Mouse (Mus musculus): ENCODE results near the gene Kdm1a. TPM values are rescaled to one million over a fixed set of nuclear protein-coding genes. Genes with fewer than 3 reads are reported as not detected.
A peak's percentile ranks its signal among the peaks of the same experiment; 100 is the strongest.

The Kdm1a gene
- total and polyA plus RNA-seq, 2 experiments from 2014 or later: 47.7 to 147 TPM

DNA sequence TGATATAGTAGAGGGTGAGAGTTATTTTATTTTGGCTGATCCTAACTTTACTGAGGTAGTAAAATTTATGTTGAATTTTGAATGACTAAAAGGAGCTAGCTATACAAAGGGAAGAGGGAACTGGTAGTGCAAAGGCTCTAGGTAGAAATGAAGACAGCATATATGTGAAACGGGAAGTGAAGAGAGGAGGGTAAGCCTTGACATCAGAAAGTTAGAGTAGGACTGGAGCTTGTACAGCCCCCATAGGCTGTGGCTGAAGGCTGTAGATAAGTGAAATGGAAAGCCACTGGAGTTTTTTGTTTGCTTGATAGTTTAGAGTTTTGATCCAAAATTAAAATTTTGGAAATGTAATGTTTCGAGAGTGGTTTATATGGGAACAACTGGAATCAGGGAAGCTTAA lies 83.9 kb downstream of the Kdm1a start:
- no peak for TF ChIP-seq CTCF (IDR thresholded peaks at IDR 0.05)
- Histone ChIP-seq H3K4me2 (ENCODE audit: low read depth, low read length, poor library complexity, severe bottlenecking) (no peak overlapping the region), H3K27me3 (ENCODE audit: insufficient read depth, low read length) (no peaks in the 10 kb centered on the region), H3K4me3 (ENCODE audit: low read depth, low read length) (no peak overlapping the region), H3K4me1 (ENCODE audit: insufficient read depth, low read length) (no peaks in the 10 kb centered on the region), H3K9ac (replicated peaks; ENCODE audit: low read length, poor library complexity, severe bottlenecking) (no peak overlapping the region), H3K36me3 (ENCODE audit: insufficient read depth, low read length) (no peaks in the 10 kb centered on the region), H3K9me3 (ENCODE audit: low read length) (no peaks in the 10 kb centered on the region), H3K27ac (ENCODE audit: low read depth, low read length) (no peak overlapping the region)
- DNase-seq (ENCODE audit: low spot score): no peak
- 89% methylated on average over 2 of the region's 2 CpGs for WGBS
- no peak for ATAC-seq (ENCODE audit: low FRiP score)

DNA sequence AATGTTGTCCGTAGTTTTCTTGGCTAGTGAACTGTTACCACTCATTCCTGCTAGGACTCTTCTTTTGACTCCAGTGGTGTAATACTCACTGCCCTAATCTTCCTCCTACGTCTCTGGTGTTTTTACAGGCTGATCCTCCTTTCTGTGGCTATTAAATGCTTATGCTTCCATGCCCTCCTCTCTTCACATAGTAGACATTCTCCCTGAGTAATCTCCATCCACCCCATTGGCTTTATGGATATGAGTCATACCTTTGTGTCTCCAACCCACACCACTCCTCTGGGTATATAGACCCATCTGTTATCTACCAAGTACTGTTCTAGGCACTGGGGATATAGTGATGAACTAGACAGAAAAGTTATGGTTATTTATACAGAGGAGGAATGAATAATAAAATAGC lies 84.4 kb downstream of the Kdm1a start:
- H3K9me3 ChIP-seq (ENCODE audit: low read length): no peaks in the 10 kb centered on the region
- WGBS: 86% methylated on average over 2 of the region's 2 CpGs

DNA sequence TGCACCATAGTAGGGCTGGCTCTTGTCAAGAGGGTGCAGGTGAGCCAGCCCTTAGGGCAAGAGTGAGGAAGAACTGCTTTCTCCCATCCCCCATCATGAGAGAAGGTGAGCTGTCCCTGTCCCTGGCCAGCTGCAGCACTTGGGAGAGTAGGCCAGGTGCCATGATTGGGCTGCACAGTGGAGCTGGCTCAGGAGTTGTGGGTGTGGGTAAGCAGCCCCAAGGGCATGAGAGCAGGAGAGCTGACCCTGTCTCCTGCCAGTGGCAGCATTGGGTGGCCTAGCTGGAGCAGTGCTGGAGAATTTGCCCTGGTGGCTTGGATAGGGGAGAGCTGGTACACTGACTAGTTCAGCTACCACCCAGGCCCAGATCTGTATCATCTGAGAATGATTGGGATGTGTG lies 89.6 kb downstream of the Kdm1a start:
- Histone ChIP-seq H3K36me3 (ENCODE audit: insufficient read depth, low read length) (no peaks in the 10 kb centered on the region), H3K4me1 (ENCODE audit: insufficient read depth, low read length) (no peaks in the 10 kb centered on the region), H3K27me3 (ENCODE audit: insufficient read depth, low read length) (no peaks in the 10 kb centered on the region), H3K27ac (ENCODE audit: low read depth, low read length) (no peak overlapping the region), H3K9me3 (ENCODE audit: low read length) (no peaks in the 10 kb centered on the region), H3K4me3 (ENCODE audit: low read depth, low read length) (no peak overlapping the region), H3K9ac (replicated peaks; ENCODE audit: low read length, poor library complexity, severe bottlenecking) (no peak overlapping the region), H3K4me2 (ENCODE audit: low read depth, low read length, poor library complexity, severe bottlenecking) (no peak overlapping the region)
- ATAC-seq (ENCODE audit: low FRiP score): no peak
- no peak for DNase-seq (ENCODE audit: low spot score)
- TF ChIP-seq CTCF (IDR thresholded peaks at IDR 0.05): no peak

More for the DNA sequence above, 84.4 kb downstream of the Kdm1a start:
- H3K4me3 ChIP-seq (ENCODE audit: low read depth, low read length): no peak overlapping the region
- H3K27me3 ChIP-seq (ENCODE audit: insufficient read depth, low read length): no peaks in the 10 kb centered on the region
- no peaks in the 10 kb centered on the region for H3K36me3 ChIP-seq (ENCODE audit: insufficient read depth, low read length)
- no peak overlapping the region for H3K4me2 ChIP-seq (ENCODE audit: low read depth, low read length, poor library complexity, severe bottlenecking)
- H3K9ac ChIP-seq (replicated peaks; ENCODE audit: low read length, poor library complexity, severe bottlenecking): no peak overlapping the region
- H3K4me1 ChIP-seq (ENCODE audit: insufficient read depth, low read length): no peaks in the 10 kb centered on the region
- DNase-seq (ENCODE audit: low spot score) (no peak), ATAC-seq (ENCODE audit: low FRiP score) (no peak)
- no peak for TF ChIP-seq CTCF (IDR thresholded peaks at IDR 0.05)
- no peak overlapping the region for H3K27ac ChIP-seq (ENCODE audit: low read depth, low read length)

DNA sequence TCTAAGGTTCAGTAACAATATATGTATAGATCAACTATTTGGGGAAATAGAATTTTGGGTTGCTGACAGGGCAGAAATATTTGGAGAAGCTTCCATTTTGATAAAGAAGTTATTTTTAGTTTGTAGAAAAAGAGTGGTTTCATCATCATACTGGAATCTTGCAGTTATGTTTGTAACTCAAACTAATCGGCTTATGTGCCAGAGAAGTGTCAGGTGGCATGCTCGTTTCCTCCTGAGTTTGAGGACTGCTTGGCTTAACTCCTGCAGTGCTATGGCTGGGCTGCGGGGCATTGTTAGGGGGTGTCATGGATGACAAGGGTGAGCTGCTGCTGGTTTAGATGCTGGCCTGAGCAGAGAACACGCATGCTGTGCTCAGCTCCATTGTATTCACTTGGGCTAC lies 90.8 kb downstream of the Kdm1a start:
- no peaks in the 10 kb centered on the region for H3K36me3 ChIP-seq (ENCODE audit: insufficient read depth, low read length)
- H3K9me3 ChIP-seq (ENCODE audit: low read length): no peaks in the 10 kb centered on the region
- DNase-seq (ENCODE audit: low spot score) (no peak), ATAC-seq (ENCODE audit: low FRiP score) (no peak)
- WGBS: 40% methylated on average over 4 of the region's 4 CpGs
- no peaks in the 10 kb centered on the region for H3K27me3 ChIP-seq (ENCODE audit: insufficient read depth, low read length)
- H3K4me1 ChIP-seq (ENCODE audit: insufficient read depth, low read length): no peaks in the 10 kb centered on the region
- H3K4me2 ChIP-seq (ENCODE audit: low read depth, low read length, poor library complexity, severe bottlenecking): no peak overlapping the region
- TF ChIP-seq CTCF (IDR thresholded peaks at IDR 0.05): no peak
- H3K9ac ChIP-seq (replicated peaks; ENCODE audit: low read length, poor library complexity, severe bottlenecking): no peak overlapping the region
- no peak overlapping the region for H3K4me3 ChIP-seq (ENCODE audit: low read depth, low read length)
- H3K27ac ChIP-seq (ENCODE audit: low read depth, low read length): no peak overlapping the region

DNA sequence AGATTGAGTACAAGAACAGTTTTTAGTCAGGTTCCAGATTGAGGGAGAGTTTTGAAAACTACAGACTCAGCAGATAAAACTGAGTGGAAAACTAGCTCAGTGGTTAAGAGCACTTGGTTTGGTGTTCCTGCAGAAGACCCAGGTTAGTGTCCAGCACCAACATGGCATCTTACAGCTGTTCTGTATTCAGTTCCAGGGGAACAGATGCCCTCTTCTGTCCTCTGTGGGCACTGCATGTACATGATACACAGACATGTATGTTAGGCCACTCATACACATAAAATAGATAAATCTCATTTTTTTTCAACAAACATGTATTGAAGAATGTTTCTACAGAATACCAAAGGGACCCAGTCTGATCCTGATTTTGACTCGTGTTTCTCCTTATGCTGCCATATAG lies 92.7 kb downstream of the Kdm1a start:
- no peaks in the 10 kb centered on the region for H3K9me3 ChIP-seq (ENCODE audit: low read length)
- H3K27me3 ChIP-seq (ENCODE audit: insufficient read depth, low read length): no peaks in the 10 kb centered on the region
- H3K4me3 ChIP-seq (ENCODE audit: low read depth, low read length): no peak overlapping the region
- 87% methylated on average over 1 of the region's 1 CpGs for WGBS
- H3K9ac ChIP-seq (replicated peaks; ENCODE audit: low read length, poor library complexity, severe bottlenecking): no peak overlapping the region
- H3K27ac ChIP-seq (ENCODE audit: low read depth, low read length): no peak overlapping the region
- no peaks in the 10 kb centered on the region for H3K4me1 ChIP-seq (ENCODE audit: insufficient read depth, low read length)
- H3K36me3 ChIP-seq (ENCODE audit: insufficient read depth, low read length): no peaks in the 10 kb centered on the region
- no peak for DNase-seq (ENCODE audit: low spot score)
- TF ChIP-seq CTCF (IDR thresholded peaks at IDR 0.05): peak; percentile 42
- no peak overlapping the region for H3K4me2 ChIP-seq (ENCODE audit: low read depth, low read length, poor library complexity, severe bottlenecking)
- ATAC-seq (ENCODE audit: low FRiP score): no peak

DNA sequence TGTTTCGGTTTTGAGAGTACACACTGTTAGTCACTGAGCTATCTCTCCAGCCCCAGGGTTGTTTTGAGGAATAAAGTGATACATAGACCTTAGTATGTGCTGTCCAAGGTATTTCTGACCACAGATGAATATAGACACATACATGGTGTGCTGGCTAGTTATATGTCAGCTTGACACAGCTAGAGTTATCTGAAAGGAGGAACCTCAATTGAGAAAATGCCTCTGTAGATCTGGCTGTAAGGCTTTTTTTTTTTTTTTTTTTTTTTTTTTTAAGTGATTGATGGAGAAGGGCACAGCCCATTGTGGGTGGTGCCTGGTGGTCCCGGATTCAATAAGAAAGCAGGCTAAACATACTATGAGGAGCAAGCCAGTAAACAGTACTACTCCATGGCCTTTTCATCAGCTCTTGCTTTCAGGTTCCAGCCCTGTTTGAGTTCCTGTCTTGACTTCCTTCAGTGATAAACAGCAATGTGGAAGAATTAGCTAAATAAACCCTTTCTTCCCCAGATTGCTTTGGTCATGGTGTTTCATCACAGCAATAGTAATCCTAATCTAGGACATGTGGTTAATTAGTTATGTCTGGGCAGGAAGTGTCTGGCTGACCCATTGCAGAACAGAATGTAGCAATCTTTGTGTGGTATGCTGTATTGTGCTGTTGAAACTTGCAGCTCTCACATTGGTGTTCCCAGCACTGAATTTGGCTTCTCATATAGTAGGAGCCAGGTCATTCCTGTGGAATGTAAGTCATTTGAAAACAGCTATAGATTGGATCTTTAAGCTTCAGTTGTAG lies 96.9 kb downstream of the Kdm1a start:
- TF ChIP-seq CTCF (IDR thresholded peaks at IDR 0.05): no peak
- Histone ChIP-seq H3K27ac (ENCODE audit: low read depth, low read length) (no peak overlapping the region), H3K4me1 (ENCODE audit: insufficient read depth, low read length) (no peaks in the 10 kb centered on the region), H3K9me3 (ENCODE audit: low read length) (no peaks in the 10 kb centered on the region), H3K4me2 (ENCODE audit: low read depth, low read length, poor library complexity, severe bottlenecking) (no peak overlapping the region), H3K9ac (replicated peaks; ENCODE audit: low read length, poor library complexity, severe bottlenecking) (no peak overlapping the region), H3K4me3 (ENCODE audit: low read depth, low read length) (no peak overlapping the region), H3K36me3 (ENCODE audit: insufficient read depth, low read length) (no peaks in the 10 kb centered on the region), H3K27me3 (ENCODE audit: insufficient read depth, low read length) (no peaks in the 10 kb centered on the region)
- no peak for ATAC-seq (ENCODE audit: low FRiP score)
- 57% methylated on average over 2 of the region's 2 CpGs for WGBS
- no peak for DNase-seq (ENCODE audit: low spot score)

Small RNAs within 50 kb of the gene (microRNA-seq; reads per million reads assigned to microRNA genes)
- not detected for gene Gm22180 (ENCODE audit: borderline number of aligned reads)

Other genes with a start within 250 kb of the Kdm1a start
- 4.4 and 5.1 TPM in 2 replicates for gene Htr1d, start 179.2 kb downstream of the Kdm1a start, total RNA-seq (2014; rRNA removed)
- gene Htr1d, start 179.2 kb downstream of the Kdm1a start, polyA plus RNA-seq (2015; fragmentation: Nextera tagmentation; extraction: Ambion mirVana): 5.3 and 5.9 TPM in 2 replicates
- 0.19 and 0.27 TPM in 2 replicates for gene 6030445D17Rik, start 140.5 kb downstream of the Kdm1a start, total RNA-seq (2014; rRNA removed)
- 0.22 and 0.40 TPM in 2 replicates for gene 6030445D17Rik, start 140.5 kb downstream of the Kdm1a start, polyA plus RNA-seq (2015; fragmentation: Nextera tagmentation; extraction: Ambion mirVana)
- gene Luzp1, start 133.0 kb downstream of the Kdm1a start, total RNA-seq (2014; rRNA removed): 15.2 and 17.0 TPM in 2 replicates
- 50.6 and 58.0 TPM in 2 replicates for gene Luzp1, start 133.0 kb downstream of the Kdm1a start, polyA plus RNA-seq (2015; fragmentation: Nextera tagmentation; extraction: Ambion mirVana)
- gene Tex46, start 7.7 kb upstream of the Kdm1a start, total RNA-seq (2014; rRNA removed): not detected in 2 replicates
- gene Tex46, start 7.7 kb upstream of the Kdm1a start, polyA plus RNA-seq (2015; fragmentation: Nextera tagmentation; extraction: Ambion mirVana): not detected in 2 replicates
- 0.93 TPM in 1 of 2 replicates, not detected in the other for gene Lactbl1, start 19.9 kb upstream of the Kdm1a start, total RNA-seq (2014; rRNA removed)
- gene Lactbl1, start 19.9 kb upstream of the Kdm1a start, polyA plus RNA-seq (2015; fragmentation: Nextera tagmentation; extraction: Ambion mirVana): 0.09 TPM in 1 of 2 replicates, not detected in the other
- 149 and 202 TPM in 2 replicates for gene Ephb2, start 233.3 kb upstream of the Kdm1a start, total RNA-seq (2014; rRNA removed)
- 13.6 and 15.6 TPM in 2 replicates for gene Ephb2, start 233.3 kb upstream of the Kdm1a start, polyA plus RNA-seq (2015; fragmentation: Nextera tagmentation; extraction: Ambion mirVana)

All from midbrain, postnatal 0 days (tissue).